Mouse (Mus musculus) CH12.LX (cell line): ENCODE measurements at regions not wholly inside any gene's neighbourhood (a gene's known extent, or its start where the extent isn't known, plus 50 kb on each side); places are given as distances from the start of the nearest gene placed in this dataset.

Experiments
- DNase-seq: peaks from one replicate; pipeline ENCODE4 v3.0.0-alpha.2; 2013; ENCODE audit errors: extremely low read depth
- H3K27ac ChIP-seq: 2 replicates; pipeline ENCODE4 v1.5.1; 2012; ENCODE audit warnings: low read depth, mild to moderate bottlenecking, control low read depth, moderate library complexity; ENCODE audit not compliant: insufficient read depth
- H3K27me3 ChIP-seq: replicated peaks from 2 replicates; pipeline ENCODE3; 2012; ENCODE audit warnings: inconsistent platforms
- H3K36me3 ChIP-seq, 2 experiments: replicated peaks in 1 of 2; 2 replicates each; pipeline versions ENCODE3 to v1.6.1; 2012; ENCODE audit warnings: inconsistent platforms in 1 of 2, low read length in 1 of 2, mild to moderate bottlenecking in 1 of 2, mixed read lengths in 1 of 2, moderate library complexity in 1 of 2; ENCODE audit not compliant: control insufficient read depth in 1 of 2, insufficient read depth in 1 of 2
- H3K4me1 ChIP-seq, 2 experiments: 2 replicates each; pipeline ENCODE4 v1.6.1; 2012; ENCODE audit warnings: inconsistent platforms in 1 of 2, moderate library complexity in 1 of 2; ENCODE audit not compliant: insufficient read depth in 2 of 2, control insufficient read depth in 1 of 2
- H3K4me2 ChIP-seq: 2 replicates; pipeline ENCODE4 v1.6.1; 2012; ENCODE audit warnings: low read depth, mild to moderate bottlenecking, control low read depth; ENCODE audit not compliant: poor library complexity, insufficient read depth, severe bottlenecking
- H3K4me3 ChIP-seq, 3 experiments: fragments of 150-350 bp in 1 of 3; sonication (generic) in 1 of 3; replicated peaks in 1 of 3; 2 replicates each; pipeline versions ENCODE3 to v1.5.1; 2011 to 2012; ENCODE audit warnings: low read depth in 2 of 3, low read length in 2 of 3, mild to moderate bottlenecking in 2 of 3, moderate library complexity in 2 of 3, control low read depth in 1 of 3, improper control_type of control experiment in 1 of 3, inconsistent platforms in 1 of 3, mixed read lengths in 1 of 3; ENCODE audit not compliant: poor library complexity in 1 of 3
- H3K79me2 ChIP-seq: replicated peaks from 2 replicates; pipeline ENCODE4 v1.6.1; 2012; ENCODE audit warnings: mild to moderate bottlenecking, moderate library complexity; ENCODE audit not compliant: control insufficient read depth, poor library complexity, insufficient read depth, severe bottlenecking; ENCODE audit errors: extremely low read depth
- H3K9ac ChIP-seq: 2 replicates; pipeline ENCODE4 v1.6.1; 2012; ENCODE audit warnings: low read depth, mild to moderate bottlenecking, control low read depth, moderate library complexity; ENCODE audit not compliant: insufficient read depth
- H3K9me3 ChIP-seq: replicated peaks from 2 replicates; pipeline ENCODE3; 2012; ENCODE audit warnings: low read length, inconsistent platforms, mixed read lengths
- BHLHE40 ChIP-seq: IDR thresholded peaks from 2 replicates; pipeline ENCODE4 v1.6.1; 2011; ENCODE audit warnings: mild to moderate bottlenecking, low read depth, low read length, improper control_type of control experiment
- E2F4 ChIP-seq: IDR thresholded peaks from 2 replicates; pipeline ENCODE4 v1.6.1; 2011; ENCODE audit warnings: low read depth, low read length, improper control_type of control experiment; ENCODE audit not compliant: insufficient replicate concordance
- ELF1 ChIP-seq: IDR thresholded peaks from 2 replicates; pipeline ENCODE4 v1.6.1; 2014; ENCODE audit warnings: low read depth, mild to moderate bottlenecking, inconsistent platforms, low read length, improper control_type of control experiment
- GABPA ChIP-seq: IDR thresholded peaks from 2 replicates; pipeline ENCODE4 v1.6.1; 2012; ENCODE audit warnings: low read depth, low read length, improper control_type of control experiment, inconsistent platforms; ENCODE audit not compliant: insufficient replicate concordance
- HCFC1 ChIP-seq: IDR thresholded peaks from 2 replicates; pipeline ENCODE4 v1.6.1; 2012; ENCODE audit warnings: low read depth, mild to moderate bottlenecking, inconsistent platforms, low read length, improper control_type of control experiment
- IRF4 ChIP-seq: IDR thresholded peaks from 2 replicates; pipeline ENCODE4 v1.6.1; 2014; ENCODE audit warnings: low read depth, mild to moderate bottlenecking, inconsistent platforms, low read length, improper control_type of control experiment
- JUND ChIP-seq: conservative IDR thresholded peaks from 2 replicates; pipeline ENCODE4 v1.6.1; 2011; ENCODE audit warnings: low read depth, low read length, improper control_type of control experiment
- MAFK ChIP-seq: IDR thresholded peaks from 2 replicates; pipeline ENCODE4 v1.6.1; 2011; ENCODE audit warnings: low read length, improper control_type of control experiment; ENCODE audit not compliant: insufficient replicate concordance
- MAZ ChIP-seq: IDR thresholded peaks from 2 replicates; pipeline ENCODE4 v1.6.1; 2012; ENCODE audit warnings: low read depth, mild to moderate bottlenecking, inconsistent platforms, low read length, improper control_type of control experiment, moderate library complexity
- MYC ChIP-seq: IDR thresholded peaks from 2 replicates; pipeline ENCODE4 v1.6.1; 2011; ENCODE audit warnings: low read depth, mild to moderate bottlenecking, improper control_type of control experiment, low read length
- NRF1 ChIP-seq: IDR thresholded peaks from 2 replicates; pipeline ENCODE4 v1.6.1; 2014; ENCODE audit warnings: low read depth, mild to moderate bottlenecking, inconsistent platforms, low read length, improper control_type of control experiment, moderate library complexity
- POLR2A ChIP-seq: IDR thresholded peaks from 2 replicates; pipeline ENCODE4 v1.6.1; 2011; ENCODE audit warnings: low read depth, mild to moderate bottlenecking, improper control_type of control experiment, low read length
- RCOR1 ChIP-seq: conservative IDR thresholded peaks from 2 replicates; pipeline ENCODE4 v1.6.1; 2012; ENCODE audit warnings: low read depth, mild to moderate bottlenecking, inconsistent platforms, low read length, improper control_type of control experiment
- SIN3A ChIP-seq: IDR thresholded peaks from 2 replicates; pipeline ENCODE4 v1.6.1; 2012; ENCODE audit warnings: low read length, improper control_type of control experiment, inconsistent platforms
- TBP ChIP-seq: conservative IDR thresholded peaks from 2 replicates; pipeline ENCODE4 v1.6.1; 2011; ENCODE audit warnings: low read depth, low read length, improper control_type of control experiment
- ZC3H11A ChIP-seq: IDR thresholded peaks from 2 replicates; pipeline ENCODE4 v1.6.1; 2012; ENCODE audit warnings: low read depth, mild to moderate bottlenecking, inconsistent platforms, low read length, improper control_type of control experiment
- ZKSCAN1 ChIP-seq: IDR thresholded peaks from 2 replicates; pipeline ENCODE4 v1.6.1; 2012; ENCODE audit warnings: low read depth, inconsistent platforms, low read length, improper control_type of control experiment, borderline replicate concordance
- ZNF384 ChIP-seq: IDR thresholded peaks from 2 replicates; pipeline ENCODE4 v1.6.1; 2012; ENCODE audit warnings: low read depth, low read length, improper control_type of control experiment, inconsistent platforms
- dilution Hi-C: fragments of 300-500 bp; cut with MboI; formaldehyde crosslinking; loops from 2 replicates; pipeline ENCODE4 v1.14.3; 2020; ENCODE audit warnings: low sequenced_read_pairs; ENCODE audit not compliant: extremely low pct_unique_long_range_greater_than_20kb, extremely low pct_ligation_motif_present
- in situ Hi-C: fragments of 300-500 bp; cut with MboI; formaldehyde crosslinking; loops from 3 replicates; pipeline ENCODE4 v1.14.3; 2019; ENCODE audit warnings: low sequenced_read_pairs, low pct_ligation_motif_present, low pct_unique_long_range_greater_than_20kb, mixed read lengths

DNA sequence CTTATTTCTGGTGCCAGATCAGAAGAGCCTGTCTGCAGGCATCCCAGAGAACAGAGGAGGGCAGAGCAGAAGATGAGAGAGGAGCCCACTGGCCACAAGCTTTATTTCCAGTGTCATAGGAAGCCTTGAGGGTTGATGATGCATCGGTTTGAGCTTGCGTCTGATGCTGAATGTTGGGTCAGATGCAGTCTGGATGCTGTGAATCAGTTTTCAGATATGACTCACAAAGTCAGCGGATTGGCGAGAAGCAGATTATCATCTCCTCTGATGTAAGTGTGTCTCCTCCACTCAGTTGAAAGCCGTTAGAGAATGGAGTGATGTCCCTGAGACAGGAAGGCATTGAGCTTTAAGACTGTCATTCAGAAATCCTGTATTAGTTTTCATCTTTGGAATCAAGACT lies 197.3 kb upstream of the Gm6793 start:
- no peak overlapping the region for H3K27ac ChIP-seq
- no peaks in the 10 kb centered on the region for H3K4me1 ChIP-seq
- peaks cover 68% of the 10 kb centered on the region for H3K9me3 ChIP-seq
- H3K4me3 ChIP-seq = no peak overlapping the region
- in situ Hi-C loops = no loop called here
- TF ChIP-seq NRF1 (no peak), JUND (no peak), MAFK (no peak), POLR2A (no peak), TBP (no peak), IRF4 (no peak), MAZ (no peak), HCFC1 (no peak), ZNF384 (no peak), ELF1 (no peak), ZC3H11A (no peak), MYC (no peak), RCOR1 (no peak), GABPA (no peak), E2F4 (no peak)
- dilution Hi-C loops = no loop called here
- H3K79me2 ChIP-seq = no peaks in the 10 kb centered on the region
- no peak overlapping the region for H3K4me2 ChIP-seq
- DNase-seq = no peak
- H3K9ac ChIP-seq = no peak overlapping the region
- no peaks in the 10 kb centered on the region for H3K27me3 ChIP-seq
- H3K36me3 ChIP-seq = no peaks in the 10 kb centered on the region

DNA sequence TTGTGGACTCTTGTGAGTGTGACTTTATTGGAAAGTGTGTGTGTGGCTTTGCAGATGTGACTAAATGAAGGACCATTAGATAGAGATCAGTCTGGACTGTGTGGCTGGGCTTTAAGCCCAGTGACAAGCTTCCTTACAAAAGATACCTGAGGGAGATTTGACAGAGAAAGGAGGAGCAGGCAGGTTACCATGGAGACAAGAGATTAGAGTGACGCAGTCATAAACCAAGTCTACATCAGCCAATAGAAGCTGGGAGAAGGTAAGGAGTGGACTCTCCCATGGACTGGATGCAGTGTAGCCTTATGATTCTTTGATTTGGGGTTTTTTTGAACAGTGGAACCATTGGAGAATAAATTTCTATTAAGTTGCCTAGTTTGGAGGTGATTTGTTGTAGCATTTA lies 181.6 kb upstream of the Gm6793 start:
- Histone ChIP-seq H3K4me2 (no peak overlapping the region), H3K27ac (no peak overlapping the region), H3K4me1 (no peaks in the 10 kb centered on the region), H3K9ac (no peak overlapping the region), H3K79me2 (no peaks in the 10 kb centered on the region), H3K4me3 (no peak overlapping the region), H3K27me3 (no peaks in the 10 kb centered on the region), H3K9me3 (peaks cover 56% of the 10 kb centered on the region), H3K36me3 (no peaks in the 10 kb centered on the region)
- dilution Hi-C loops (no loop called here), in situ Hi-C loops (no loop called here)
- TF ChIP-seq BHLHE40 (no peak), E2F4 (no peak), ELF1 (no peak), MAFK (no peak), ZKSCAN1 (no peak), SIN3A (no peak)
- no peak for DNase-seq
